Mouse (Mus musculus): ENCODE results near the gene Maip1. TPM values are rescaled to one million over a fixed set of nuclear protein-coding genes. Genes with fewer than 3 reads are reported as not detected.

The Maip1 gene
- polyA plus RNA-seq (2015; fragmentation: Nextera tagmentation; extraction: Ambion mirVana): 12.6 and 13.0 TPM in 2 replicates

- WGBS: under 1% methylated on average over 72 of the region's 72 CpGs
- DNase-seq (ENCODE audit: low spot score) (peak; percentile 83), ATAC-seq (ENCODE audit: low FRiP score, low TSS enrichment) (peak; percentile 95)
- peak within 1 kb of the TSS; percentile 98 for H3K9ac ChIP-seq (ENCODE audit: low read length)
- peak within 1 kb of the TSS; percentile 92 for H3K4me3 ChIP-seq (ENCODE audit: low read depth, low read length)
- H3K9me3 ChIP-seq (ENCODE audit: control insufficient read depth, low read length): no peaks in the 10 kb centered on the region
- H3K27me3 ChIP-seq (ENCODE audit: control insufficient read depth, insufficient read depth, low read length): no peaks in the 10 kb centered on the region
- H3K36me3 ChIP-seq (ENCODE audit: control insufficient read depth, insufficient read depth, low read length): no peaks in the 10 kb centered on the region
- no peaks in the 10 kb centered on the region; the same call in 1 of the 2 replicates for H3K4me1 ChIP-seq (replicated peaks; ENCODE audit: control insufficient read depth, insufficient read depth)
- peak within 1 kb of the TSS; percentile 97 for H3K27ac ChIP-seq (replicated peaks)
- peak within 1 kb of the TSS; percentile 83 for H3K4me2 ChIP-seq (replicated peaks; ENCODE audit: low read depth)
- TF ChIP-seq EP300 (optimal IDR thresholded peaks at IDR 0.05) (peak; percentile 19), CTCF (IDR thresholded peaks at IDR 0.05; ENCODE audit: low read depth) (0 out of 2 replicates have a peak, but pooled peaks have one; percentile 19)
These were observed at the start of gene Maip1, which contains the start of gene Tyw5 for GRCm38 (mm10) chr1:57406187-57407151. Gene Maip1, plus strand, starts transcription at chr1:57406328. Gene Tyw5, minus strand, starts transcription at chr1:57407101.

- DNase-seq (ENCODE audit: low spot score): no peak
- H3K9ac ChIP-seq (ENCODE audit: low read length): no peak overlapping the region
- WGBS: 90% methylated on average over 5 of the region's 5 CpGs
These were observed 47.6 kb upstream of the Maip1 start for GRCm38 (mm10) chr1:57358546-57358945.

GRCm38 (mm10) chr1:57367446-57367845 lies 38.7 kb upstream of the Maip1 start:
- Histone ChIP-seq H3K4me2 (replicated peaks; ENCODE audit: low read depth) (no peak overlapping the region), H3K27me3 (ENCODE audit: control insufficient read depth, insufficient read depth, low read length) (no peaks in the 10 kb centered on the region), H3K9ac (ENCODE audit: low read length) (no peak overlapping the region), H3K27ac (replicated peaks) (no peak overlapping the region), H3K4me1 (replicated peaks; ENCODE audit: control insufficient read depth, insufficient read depth) (no peaks in the 10 kb centered on the region), H3K4me3 (ENCODE audit: low read depth, low read length) (no peak overlapping the region), H3K36me3 (ENCODE audit: control insufficient read depth, insufficient read depth, low read length) (no peaks in the 10 kb centered on the region), H3K9me3 (ENCODE audit: control insufficient read depth, low read length) (no peaks in the 10 kb centered on the region)
- ATAC-seq (ENCODE audit: low FRiP score, low TSS enrichment) (no peak), DNase-seq (ENCODE audit: low spot score) (no peak)
- 86% methylated on average over 3 of the region's 3 CpGs for WGBS
- TF ChIP-seq CTCF (IDR thresholded peaks at IDR 0.05; ENCODE audit: low read depth): no peak
- no peak for TF ChIP-seq EP300 (optimal IDR thresholded peaks at IDR 0.05)

More at GRCm38 (mm10) chr1:57358546-57358945, 47.6 kb upstream of the Maip1 start:
- Histone ChIP-seq H3K9me3 (ENCODE audit: control insufficient read depth, low read length) (no peaks in the 10 kb centered on the region), H3K36me3 (ENCODE audit: control insufficient read depth, insufficient read depth, low read length) (no peaks in the 10 kb centered on the region), H3K4me3 (ENCODE audit: low read depth, low read length) (no peak overlapping the region), H3K4me2 (replicated peaks; ENCODE audit: low read depth) (no peak overlapping the region), H3K4me1 (replicated peaks; ENCODE audit: control insufficient read depth, insufficient read depth) (no peaks in the 10 kb centered on the region), H3K27ac (replicated peaks) (no peak overlapping the region), H3K27me3 (ENCODE audit: control insufficient read depth, insufficient read depth, low read length) (no peaks in the 10 kb centered on the region)
- TF ChIP-seq EP300 (optimal IDR thresholded peaks at IDR 0.05) (no peak), CTCF (IDR thresholded peaks at IDR 0.05; ENCODE audit: low read depth) (no peak)
- ATAC-seq (ENCODE audit: low FRiP score, low TSS enrichment): no peak

- Histone ChIP-seq H3K9ac (ENCODE audit: low read length) (no peak overlapping the region), H3K4me3 (ENCODE audit: low read depth, low read length) (no peak overlapping the region), H3K4me1 (replicated peaks; ENCODE audit: control insufficient read depth, insufficient read depth) (no peaks in the 10 kb centered on the region), H3K27ac (replicated peaks) (no peak overlapping the region), H3K4me2 (replicated peaks; ENCODE audit: low read depth) (no peak overlapping the region), H3K27me3 (ENCODE audit: control insufficient read depth, insufficient read depth, low read length) (no peaks in the 10 kb centered on the region), H3K9me3 (ENCODE audit: control insufficient read depth, low read length) (no peaks in the 10 kb centered on the region), H3K36me3 (ENCODE audit: control insufficient read depth, insufficient read depth, low read length) (no peaks in the 10 kb centered on the region)
- TF ChIP-seq CTCF (IDR thresholded peaks at IDR 0.05; ENCODE audit: low read depth) (no peak), EP300 (optimal IDR thresholded peaks at IDR 0.05) (no peak)
- no peak for DNase-seq (ENCODE audit: low spot score)
- 73% methylated on average over 4 of the region's 4 CpGs for WGBS
- ATAC-seq (ENCODE audit: low FRiP score, low TSS enrichment): no peak
These were observed 37.0 kb upstream of the Maip1 start for GRCm38 (mm10) chr1:57369111-57369510.

GRCm38 (mm10) chr1:57370451-57370850 lies 35.7 kb upstream of the Maip1 start:
- Histone ChIP-seq H3K4me3 (ENCODE audit: low read depth, low read length) (no peak overlapping the region), H3K36me3 (ENCODE audit: control insufficient read depth, insufficient read depth, low read length) (no peaks in the 10 kb centered on the region), H3K9ac (ENCODE audit: low read length) (no peak overlapping the region), H3K27me3 (ENCODE audit: control insufficient read depth, insufficient read depth, low read length) (no peaks in the 10 kb centered on the region), H3K9me3 (ENCODE audit: control insufficient read depth, low read length) (no peaks in the 10 kb centered on the region), H3K4me1 (replicated peaks; ENCODE audit: control insufficient read depth, insufficient read depth) (no peaks in the 10 kb centered on the region), H3K27ac (replicated peaks) (no peak overlapping the region), H3K4me2 (replicated peaks; ENCODE audit: low read depth) (no peak overlapping the region)
- DNase-seq (ENCODE audit: low spot score): no peak
- TF ChIP-seq EP300 (optimal IDR thresholded peaks at IDR 0.05) (no peak), CTCF (IDR thresholded peaks at IDR 0.05; ENCODE audit: low read depth) (no peak)
- no peak for ATAC-seq (ENCODE audit: low FRiP score, low TSS enrichment)
- WGBS: 73% methylated on average over 4 of the region's 4 CpGs

GRCm38 (mm10) chr1:57375276-57375675 lies 30.9 kb upstream of the Maip1 start:
- no peak overlapping the region for H3K9ac ChIP-seq (ENCODE audit: low read length)
- DNase-seq (ENCODE audit: low spot score): no peak
- no peak for TF ChIP-seq EP300 (optimal IDR thresholded peaks at IDR 0.05)
- TF ChIP-seq CTCF (IDR thresholded peaks at IDR 0.05; ENCODE audit: low read depth): no peak
- H3K4me1 ChIP-seq (replicated peaks; ENCODE audit: control insufficient read depth, insufficient read depth): no peaks in the 10 kb centered on the region
- no peak overlapping the region for H3K4me3 ChIP-seq (ENCODE audit: low read depth, low read length)
- H3K4me2 ChIP-seq (replicated peaks; ENCODE audit: low read depth): no peak overlapping the region
- WGBS: 91% methylated on average over 2 of the region's 2 CpGs
- no peaks in the 10 kb centered on the region for H3K9me3 ChIP-seq (ENCODE audit: control insufficient read depth, low read length)
- no peaks in the 10 kb centered on the region for H3K36me3 ChIP-seq (ENCODE audit: control insufficient read depth, insufficient read depth, low read length)
- H3K27ac ChIP-seq (replicated peaks): no peak overlapping the region
- no peaks in the 10 kb centered on the region for H3K27me3 ChIP-seq (ENCODE audit: control insufficient read depth, insufficient read depth, low read length)
- ATAC-seq (ENCODE audit: low FRiP score, low TSS enrichment): no peak
